Mouse (Mus musculus): ENCODE data around the gene Arnt. TPM values are rescaled to one million over a fixed set of nuclear protein-coding genes. Genes with fewer than 3 reads are reported as not detected.

Arnt gene
- total RNA-seq, 1 experiment = 25.1 TPM

DNA sequence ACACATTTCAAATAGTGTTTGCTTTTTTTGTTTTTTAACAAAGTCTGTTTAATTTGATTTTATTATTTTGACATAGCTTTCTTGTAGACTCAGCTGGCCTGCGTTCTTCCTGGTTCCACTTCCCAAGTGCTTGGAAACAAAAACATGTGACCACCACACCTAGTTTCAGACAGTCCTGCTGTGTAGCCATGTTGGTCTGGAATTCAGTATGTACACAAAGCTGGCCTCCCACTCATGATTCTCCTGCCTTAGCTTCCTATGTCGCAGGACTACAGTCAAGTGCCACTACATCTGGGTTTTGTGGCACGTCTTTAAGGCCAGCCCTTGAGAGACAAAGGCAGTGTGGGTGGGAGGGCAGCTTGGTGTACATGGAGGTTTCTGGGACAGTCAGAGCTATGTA is 16.7 kb downstream of the Arnt start:
- no peak overlapping the region for H3K27ac ChIP-seq (ENCODE audit: insufficient read depth, low read depth, low read length, poor library complexity, severe bottlenecking)
- H3K9ac ChIP-seq (ENCODE audit: insufficient read depth, low read depth, low read length, poor library complexity, severe bottlenecking) = no peak overlapping the region
- H3K9me3 ChIP-seq (ENCODE audit: control insufficient read depth, insufficient read depth, low read depth, low read length) = no peaks in the 10 kb centered on the region
- no peak for TF ChIP-seq ZC3H11A (IDR thresholded peaks at IDR 0.05; ENCODE audit: borderline replicate concordance, low read depth, low read length)
- H3K4me3 ChIP-seq (ENCODE audit: insufficient read depth in 1 of 2, low read depth in 1 of 2, low read length in 2 of 2, poor library complexity in 1 of 2, severe bottlenecking in 1 of 2) = no peak overlapping the region
- DNase-seq (ENCODE audit: low read depth, low spot score) = no peak
- peaks cover 11% of the 10 kb centered on the region for H3K36me3 ChIP-seq (ENCODE audit: control insufficient read depth, insufficient read depth, low read length, poor library complexity, severe bottlenecking)
- in situ Hi-C loops (cut with MboI; ENCODE audit: low sequenced_read_pairs in 2 of 2, unreplicated experiment in 2 of 2) = no loop called here
- H3K4me1 ChIP-seq (ENCODE audit: control insufficient read depth in 2 of 2, insufficient read depth in 2 of 2, low read length in 2 of 2, poor library complexity in 1 of 2) = 0 out of 4 replicates have a peak, but pooled peaks cover 0 to 2% of the 10 kb centered on the region in 2 experiments

DNA sequence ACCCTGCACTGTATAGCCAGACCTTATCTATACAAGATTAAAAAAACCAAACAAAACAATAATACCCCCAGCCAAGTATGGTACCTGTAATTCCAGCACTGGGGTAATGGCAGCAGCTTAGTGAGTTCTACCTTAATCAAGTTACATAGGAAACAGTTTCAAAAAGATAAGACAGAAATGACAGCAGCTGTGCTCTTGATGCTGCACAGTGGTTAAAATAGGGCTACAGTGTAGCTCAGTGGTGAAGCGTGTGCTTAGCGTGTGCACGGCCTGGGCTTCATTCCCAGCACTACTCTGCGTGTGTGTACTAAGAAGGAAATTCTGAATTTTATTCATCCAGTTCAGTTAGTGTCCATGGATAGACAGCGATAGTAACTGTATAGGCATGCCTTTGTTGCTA is 22.2 kb downstream of the Arnt start:
- in situ Hi-C loops (cut with MboI; ENCODE audit: low sequenced_read_pairs in 2 of 2, unreplicated experiment in 2 of 2) = no loop called here

DNA sequence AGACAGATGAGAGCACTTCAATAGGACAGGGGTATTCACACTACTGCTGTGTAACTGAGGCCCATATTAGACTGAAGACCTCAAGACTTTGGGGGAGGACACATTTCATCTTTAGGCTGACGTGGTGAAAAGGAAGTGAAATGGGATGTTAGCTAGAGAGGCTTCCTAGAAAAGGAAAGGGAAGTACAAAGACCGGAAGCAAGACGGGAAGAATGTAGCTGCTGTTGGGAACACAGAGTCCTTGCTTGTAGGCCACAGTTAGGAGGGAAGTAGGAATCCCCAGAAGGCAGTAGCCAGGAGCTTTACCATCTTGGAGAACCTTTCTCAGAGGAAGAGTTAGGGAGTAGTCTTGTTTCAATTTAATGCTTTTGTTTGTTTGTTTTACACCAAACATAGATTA is 23.6 kb downstream of the Arnt start:
- in situ Hi-C loops (cut with MboI; ENCODE audit: low sequenced_read_pairs in 2 of 2, unreplicated experiment in 2 of 2) = no loop called here
- Histone ChIP-seq H3K9me3 (ENCODE audit: control insufficient read depth, insufficient read depth, low read depth, low read length) (no peaks in the 10 kb centered on the region), H3K4me1 (ENCODE audit: control insufficient read depth in 2 of 2, insufficient read depth in 2 of 2, low read length in 2 of 2, poor library complexity in 1 of 2) (no peaks in the 10 kb centered on the region), H3K27ac (ENCODE audit: insufficient read depth, low read depth, low read length, poor library complexity, severe bottlenecking) (no peak overlapping the region), H3K36me3 (ENCODE audit: control insufficient read depth, insufficient read depth, low read length, poor library complexity, severe bottlenecking) (peaks cover 1% of the 10 kb centered on the region; the same call in 1 of the 2 replicates), H3K4me3 (ENCODE audit: insufficient read depth in 1 of 2, low read depth in 1 of 2, low read length in 2 of 2, poor library complexity in 1 of 2, severe bottlenecking in 1 of 2) (no peak overlapping the region), H3K9ac (ENCODE audit: insufficient read depth, low read depth, low read length, poor library complexity, severe bottlenecking) (no peak overlapping the region)
- no peak for DNase-seq (ENCODE audit: low read depth, low spot score)
- TF ChIP-seq MAFK (IDR thresholded peaks at IDR 0.05; ENCODE audit: insufficient read depth, low read depth, low read length) (no peak), ZC3H11A (IDR thresholded peaks at IDR 0.05; ENCODE audit: borderline replicate concordance, low read depth, low read length) (no peak), CHD2 (IDR thresholded peaks at IDR 0.05; ENCODE audit: low read depth, low read length) (no peak), ZNF384 (IDR thresholded peaks at IDR 0.05; ENCODE audit: low read depth, low read length) (no peak), HCFC1 (IDR thresholded peaks at IDR 0.05; ENCODE audit: borderline replicate concordance, insufficient read depth, low read length) (no peak)

More for the DNA sequence above, 22.2 kb downstream of the Arnt start:
- Histone ChIP-seq H3K9me3 (ENCODE audit: control insufficient read depth, insufficient read depth, low read depth, low read length) (no peaks in the 10 kb centered on the region), H3K4me1 (ENCODE audit: control insufficient read depth in 2 of 2, insufficient read depth in 2 of 2, low read length in 2 of 2, poor library complexity in 1 of 2) (no peaks in the 10 kb centered on the region), H3K36me3 (ENCODE audit: control insufficient read depth, insufficient read depth, low read length, poor library complexity, severe bottlenecking) (peaks cover 7% of the 10 kb centered on the region), H3K9ac (ENCODE audit: insufficient read depth, low read depth, low read length, poor library complexity, severe bottlenecking) (no peak overlapping the region), H3K27ac (ENCODE audit: insufficient read depth, low read depth, low read length, poor library complexity, severe bottlenecking) (no peak overlapping the region), H3K4me3 (ENCODE audit: insufficient read depth in 1 of 2, low read depth in 1 of 2, low read length in 2 of 2, poor library complexity in 1 of 2, severe bottlenecking in 1 of 2) (no peak overlapping the region)
- DNase-seq (ENCODE audit: low read depth, low spot score) = no peak
- no peak for TF ChIP-seq ZC3H11A (IDR thresholded peaks at IDR 0.05; ENCODE audit: borderline replicate concordance, low read depth, low read length)
- TF ChIP-seq ZNF384 (IDR thresholded peaks at IDR 0.05; ENCODE audit: low read depth, low read length) = no peak
- no peak for TF ChIP-seq MAFK (IDR thresholded peaks at IDR 0.05; ENCODE audit: insufficient read depth, low read depth, low read length)
- no peak for TF ChIP-seq HCFC1 (IDR thresholded peaks at IDR 0.05; ENCODE audit: borderline replicate concordance, insufficient read depth, low read length)
- no peak for TF ChIP-seq CHD2 (IDR thresholded peaks at IDR 0.05; ENCODE audit: low read depth, low read length)

DNA sequence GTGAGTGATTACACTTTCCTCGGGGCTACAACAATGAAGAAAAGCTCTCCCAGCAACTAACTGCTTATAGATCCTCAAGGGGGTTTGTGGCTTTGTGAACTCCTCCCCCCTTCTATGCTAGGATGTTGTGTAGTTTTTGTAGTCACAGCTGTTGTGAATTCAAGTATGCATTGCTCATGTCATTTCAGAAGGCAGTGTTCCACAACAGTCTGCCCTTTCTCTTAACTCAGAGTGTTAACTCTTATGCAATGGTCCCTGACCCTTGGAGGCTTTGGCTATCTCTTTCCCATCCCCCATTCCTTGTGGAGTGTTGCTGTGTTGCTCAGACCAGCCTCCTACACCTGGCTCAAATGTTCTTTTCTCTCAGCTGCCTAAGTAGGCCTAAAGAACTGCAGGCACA is 25.2 kb downstream of the Arnt start:
- no peaks in the 10 kb centered on the region for H3K4me1 ChIP-seq (ENCODE audit: control insufficient read depth in 2 of 2, insufficient read depth in 2 of 2, low read length in 2 of 2, poor library complexity in 1 of 2)
- no peak overlapping the region for H3K9ac ChIP-seq (ENCODE audit: insufficient read depth, low read depth, low read length, poor library complexity, severe bottlenecking)
- H3K27ac ChIP-seq (ENCODE audit: insufficient read depth, low read depth, low read length, poor library complexity, severe bottlenecking) = no peak overlapping the region
- H3K4me3 ChIP-seq (ENCODE audit: insufficient read depth in 1 of 2, low read depth in 1 of 2, low read length in 2 of 2, poor library complexity in 1 of 2, severe bottlenecking in 1 of 2) = no peak overlapping the region
- TF ChIP-seq CHD2 (IDR thresholded peaks at IDR 0.05; ENCODE audit: low read depth, low read length) (no peak), ZNF384 (IDR thresholded peaks at IDR 0.05; ENCODE audit: low read depth, low read length) (no peak), MAFK (IDR thresholded peaks at IDR 0.05; ENCODE audit: insufficient read depth, low read depth, low read length) (no peak), HCFC1 (IDR thresholded peaks at IDR 0.05; ENCODE audit: borderline replicate concordance, insufficient read depth, low read length) (no peak), ZC3H11A (IDR thresholded peaks at IDR 0.05; ENCODE audit: borderline replicate concordance, low read depth, low read length) (no peak)
- DNase-seq (ENCODE audit: low read depth, low spot score) = no peak
- no peaks in the 10 kb centered on the region; the same call in 1 of the 2 replicates for H3K36me3 ChIP-seq (ENCODE audit: control insufficient read depth, insufficient read depth, low read length, poor library complexity, severe bottlenecking)
- in situ Hi-C loops (cut with MboI; ENCODE audit: low sequenced_read_pairs in 2 of 2, unreplicated experiment in 2 of 2) = no loop called here
- no peaks in the 10 kb centered on the region for H3K9me3 ChIP-seq (ENCODE audit: control insufficient read depth, insufficient read depth, low read depth, low read length)

DNA sequence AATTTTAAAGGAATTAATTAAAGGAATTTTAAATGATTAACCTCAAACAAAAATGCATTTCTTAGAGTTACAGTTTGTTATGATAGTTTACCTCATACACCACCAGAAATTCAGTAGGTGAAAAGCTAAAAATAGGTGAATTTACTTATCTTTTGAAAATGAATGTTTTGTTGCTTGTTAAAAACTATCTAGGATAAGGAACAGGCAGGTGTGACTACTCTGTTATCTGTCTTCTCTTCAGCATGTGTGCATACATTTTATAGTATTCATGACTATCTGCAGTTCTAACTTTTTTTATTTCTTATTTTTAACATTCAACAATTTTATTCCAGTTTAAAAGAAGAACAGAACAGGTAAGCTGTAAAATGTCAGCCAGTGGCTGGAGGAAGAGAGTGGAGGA is 29.7 kb downstream of the Arnt start:
- TF ChIP-seq HCFC1 (IDR thresholded peaks at IDR 0.05; ENCODE audit: borderline replicate concordance, insufficient read depth, low read length) (no peak), CHD2 (IDR thresholded peaks at IDR 0.05; ENCODE audit: low read depth, low read length) (no peak)
- Histone ChIP-seq H3K4me3 (ENCODE audit: insufficient read depth in 1 of 2, low read depth in 1 of 2, low read length in 2 of 2, poor library complexity in 1 of 2, severe bottlenecking in 1 of 2) (no peak overlapping the region), H3K27ac (ENCODE audit: insufficient read depth, low read depth, low read length, poor library complexity, severe bottlenecking) (no peak overlapping the region), H3K4me1 (ENCODE audit: control insufficient read depth in 2 of 2, insufficient read depth in 2 of 2, low read length in 2 of 2, poor library complexity in 1 of 2) (no peaks in the 10 kb centered on the region), H3K9ac (ENCODE audit: insufficient read depth, low read depth, low read length, poor library complexity, severe bottlenecking) (no peak overlapping the region), H3K9me3 (ENCODE audit: control insufficient read depth, insufficient read depth, low read depth, low read length) (no peaks in the 10 kb centered on the region), H3K36me3 (ENCODE audit: control insufficient read depth, insufficient read depth, low read length, poor library complexity, severe bottlenecking) (no peaks in the 10 kb centered on the region; the same call in 1 of the 2 replicates)
- in situ Hi-C loops (cut with MboI; ENCODE audit: low sequenced_read_pairs in 2 of 2, unreplicated experiment in 2 of 2) = no loop called here
- no peak for DNase-seq (ENCODE audit: low read depth, low spot score)

Data from ES-E14 (cell line).